Mouse (Mus musculus) myocyte (in vitro differentiated cells): ENCODE measurements around the gene Xylt1.

ENCODE experiments used
- MAX ChIP-seq: IDR thresholded peaks from one replicate; pipeline ENCODE4 v1.6.1; 2011; ENCODE audit warnings: low read depth, mild to moderate bottlenecking, control low read depth
- MYOD1 ChIP-seq, 3 experiments: IDR thresholded peaks; one replicate each; pipeline ENCODE4 v1.6.1; 2011; ENCODE audit warnings: control low read depth in 2 of 3, low read depth in 2 of 3, mild to moderate bottlenecking in 2 of 3, moderate library complexity in 1 of 3; ENCODE audit not compliant: insufficient read length in 2 of 3, control insufficient read depth in 1 of 3
- MYOG ChIP-seq, 3 experiments: IDR thresholded peaks; one replicate each; pipeline ENCODE4 v1.6.1; 2011; ENCODE audit warnings: control low read depth in 2 of 3, low read depth in 2 of 3, mild to moderate bottlenecking in 2 of 3; ENCODE audit not compliant: insufficient read length in 2 of 3, control insufficient read depth in 1 of 3, insufficient read depth in 1 of 3
- POLR2A ChIP-seq: IDR thresholded peaks from one replicate; pipeline ENCODE4 v1.6.1; 2011; ENCODE audit warnings: low read depth, mild to moderate bottlenecking, control low read depth, moderate library complexity; ENCODE audit not compliant: insufficient read length
- POLR2AphosphoS2 ChIP-seq: IDR thresholded peaks from one replicate; pipeline ENCODE4 v1.6.1; 2011; ENCODE audit warnings: low read depth, control low read depth; ENCODE audit not compliant: insufficient read length
- REST ChIP-seq: IDR thresholded peaks from one replicate; pipeline ENCODE4 v1.6.1; 2011; ENCODE audit warnings: mild to moderate bottlenecking, control low read depth, moderate library complexity; ENCODE audit not compliant: insufficient read depth, insufficient read length
- TCF3 ChIP-seq: IDR thresholded peaks from one replicate; pipeline ENCODE4 v1.6.1; 2011; ENCODE audit warnings: low read depth, control low read depth; ENCODE audit not compliant: insufficient read length
- USF1 ChIP-seq: IDR thresholded peaks from one replicate; pipeline ENCODE4 v1.6.1; 2011; ENCODE audit warnings: low read depth, mild to moderate bottlenecking, control low read depth, moderate library complexity

DNA sequence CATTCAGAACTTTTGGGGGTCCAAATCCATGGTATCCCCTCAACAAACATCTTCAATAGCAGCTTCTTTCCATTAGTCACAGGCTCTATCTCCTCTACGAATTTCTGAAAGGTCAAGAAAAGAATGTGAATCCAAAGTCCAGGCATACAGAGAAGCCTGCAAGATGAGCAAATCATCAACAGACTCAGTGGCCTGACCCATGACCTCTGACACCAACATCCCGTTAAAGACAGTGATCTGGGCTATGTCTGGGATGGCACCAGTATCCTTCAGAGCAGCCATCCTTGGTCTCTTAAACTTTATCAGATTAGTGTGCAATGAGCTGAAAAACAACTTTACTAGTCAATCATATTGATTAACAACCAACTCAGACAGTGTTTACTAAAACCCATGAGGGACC lies 163.3 kb downstream of the Xylt1 start:
- TF ChIP-seq POLR2A: no peak
- no peak for TF ChIP-seq MYOD1 (IDR thresholded peaks at IDR 0.05; ENCODE audit: control insufficient read depth in 1 of 3, insufficient read length in 2 of 3, low read depth in 2 of 3)
- no peak for TF ChIP-seq MAX
- TF ChIP-seq POLR2AphosphoS2: no peak
- TF ChIP-seq USF1: no peak
- no peak for TF ChIP-seq REST
- no peak for TF ChIP-seq TCF3
- no peak for TF ChIP-seq MYOG (IDR thresholded peaks at IDR 0.05; ENCODE audit: control insufficient read depth in 1 of 3, insufficient read depth in 1 of 3, insufficient read length in 2 of 3, low read depth in 2 of 3)
